Mouse (Mus musculus) fat pad, adult 2 months (tissue): ENCODE measurements at regions not wholly inside any gene's neighbourhood (a gene's known extent, or its start where the extent isn't known, plus 50 kb on each side); places are given as distances from the start of the nearest gene placed in this dataset.

ENCODE experiments used
- DNase-seq: peaks from one replicate; pipeline ENCODE4 v3.0.0-alpha.2; 2011; ENCODE audit warnings: low read depth, low spot score; ENCODE audit errors: extremely low read depth

DNA sequence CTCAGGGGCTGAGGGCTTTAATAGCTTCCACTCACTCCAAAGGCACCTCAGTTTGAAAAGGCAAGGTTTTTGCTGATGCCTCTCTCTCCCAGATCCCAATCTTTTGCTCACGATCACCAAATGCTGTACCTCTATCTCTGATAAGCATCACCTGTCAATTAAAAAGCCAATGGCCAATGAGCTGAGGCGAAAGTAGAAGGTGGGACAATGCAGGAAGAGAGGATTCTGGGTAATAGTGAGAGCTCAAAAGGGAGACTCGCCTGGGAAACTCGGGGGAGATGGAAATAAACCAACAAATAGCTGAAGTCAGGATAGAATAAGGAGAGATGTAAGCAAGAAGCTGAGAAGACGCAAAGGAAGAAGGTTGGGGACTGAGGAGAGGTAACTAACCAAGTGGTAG lies 105.0 kb upstream of the Arid2 start:
- no peak for DNase-seq

DNA sequence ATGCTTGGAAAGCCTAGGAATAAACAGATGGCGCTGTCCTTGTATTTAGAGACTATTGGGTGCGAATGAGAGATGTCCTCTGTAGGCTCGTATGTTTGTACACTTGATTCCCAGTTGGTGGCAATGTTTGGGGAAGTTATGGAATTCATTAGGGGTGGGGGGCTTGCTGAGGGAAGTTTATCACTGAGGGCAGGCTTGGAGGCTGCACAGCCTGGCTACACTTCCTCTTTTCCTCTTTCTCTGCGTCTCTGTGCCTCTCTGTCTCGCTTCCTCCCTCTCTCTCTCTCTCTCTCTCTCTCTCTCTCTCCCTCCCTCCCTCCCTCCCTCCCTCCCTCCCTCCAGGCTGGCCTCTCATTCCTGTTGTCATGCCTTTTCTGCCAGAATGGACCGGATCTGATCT lies 104.2 kb upstream of the Arid2 start:
- no peak for DNase-seq

DNA sequence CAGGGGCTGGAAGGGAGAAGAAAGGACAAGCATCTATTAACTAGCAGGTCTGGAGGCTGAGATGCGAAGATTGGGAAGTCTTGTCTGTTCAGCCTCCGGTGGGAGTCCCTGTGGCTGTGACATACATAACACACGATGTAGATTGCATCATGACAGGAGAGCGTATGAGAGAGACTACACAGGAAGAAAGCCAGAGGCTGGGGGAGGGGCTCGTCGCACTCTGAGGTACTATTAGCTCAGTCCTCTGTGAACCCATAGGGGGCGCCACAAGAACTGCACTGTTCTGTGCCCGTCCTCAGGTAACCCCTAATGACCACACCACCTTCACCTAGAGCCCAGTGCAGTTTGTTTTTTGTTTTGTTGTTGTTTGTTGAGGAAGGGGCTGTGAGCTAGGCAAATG lies 102.7 kb upstream of the Arid2 start:
- no peak for DNase-seq

DNA sequence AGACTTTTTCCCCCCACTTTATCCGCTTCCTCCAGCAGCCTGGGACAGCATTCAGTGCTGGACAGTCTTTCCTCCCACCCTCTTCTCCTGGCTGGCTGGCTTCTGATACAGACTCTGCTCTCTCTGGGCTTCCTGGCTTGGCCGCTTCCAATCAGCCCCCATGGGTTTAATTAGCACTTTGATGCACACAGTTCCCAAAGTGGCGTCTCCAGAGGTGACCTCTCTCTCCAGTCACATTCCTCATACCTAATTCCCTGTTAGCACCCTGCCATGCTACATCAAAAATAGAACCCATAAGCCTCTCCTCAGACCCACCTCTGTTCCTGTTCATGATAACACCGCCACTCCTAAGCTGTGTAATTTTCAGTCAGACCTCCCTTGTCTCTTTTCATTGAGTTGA lies 101.9 kb upstream of the Arid2 start:
- DNase-seq = no peak

DNA sequence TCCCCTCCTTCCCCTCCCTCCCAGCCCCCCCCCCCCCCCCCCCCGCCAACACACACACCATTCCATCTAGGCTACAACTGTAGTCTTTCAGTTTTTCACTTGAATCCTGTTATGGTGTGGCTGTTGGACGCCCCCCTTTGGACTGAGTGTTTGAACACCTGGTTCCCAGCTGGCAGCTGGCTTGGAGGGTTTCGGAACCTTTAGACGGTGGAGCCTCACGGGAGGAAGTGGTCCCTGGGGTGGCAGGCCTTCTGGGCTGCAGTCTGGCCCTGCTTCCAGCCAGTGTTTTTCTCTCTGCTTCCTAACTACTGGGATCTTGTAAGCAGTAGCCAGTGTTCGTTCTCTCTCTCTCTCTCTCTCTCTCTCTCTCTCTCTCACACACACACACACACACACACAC lies 101.4 kb upstream of the Arid2 start:
- no peak for DNase-seq

DNA sequence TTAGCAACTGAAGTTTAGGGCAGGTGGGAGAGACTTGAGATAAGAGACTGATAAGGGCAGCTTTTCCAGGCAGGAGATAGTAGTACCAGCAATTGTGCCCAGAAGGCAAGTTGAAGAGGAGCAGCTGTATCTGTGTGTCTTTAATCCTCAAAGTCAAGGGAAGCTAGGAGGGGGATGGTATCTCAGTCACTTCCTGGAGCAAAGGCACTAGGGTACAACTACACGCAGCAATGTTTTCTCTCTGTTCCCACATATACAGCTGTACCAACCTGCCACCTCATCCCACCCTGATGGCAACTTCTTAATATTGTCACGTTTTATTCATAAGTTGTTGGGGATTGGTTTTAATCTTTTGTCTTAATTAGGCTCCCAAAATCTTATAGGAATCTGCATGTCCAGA lies 97.8 kb upstream of the Arid2 start:
- DNase-seq = no peak

DNA sequence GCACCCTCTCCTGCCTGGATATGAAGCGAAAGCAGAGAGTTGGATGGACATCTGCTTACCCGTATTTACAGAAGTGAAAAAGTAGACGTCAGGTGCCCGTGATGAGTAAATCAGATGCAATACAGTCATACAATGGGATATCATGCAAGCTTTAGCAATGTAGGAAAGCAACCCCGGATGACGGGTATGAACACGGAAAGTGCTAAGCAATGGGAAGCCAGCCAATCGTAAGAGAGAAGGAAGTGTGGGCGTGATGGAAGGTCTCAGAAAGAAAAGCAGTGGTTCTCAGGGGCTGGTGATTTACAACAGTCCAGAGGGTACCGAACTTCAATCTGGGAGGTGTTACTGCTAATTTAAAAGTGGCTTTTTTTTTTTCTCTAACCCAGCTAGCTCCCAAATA lies 89.9 kb upstream of the Arid2 start:
- DNase-seq = no peak

DNA sequence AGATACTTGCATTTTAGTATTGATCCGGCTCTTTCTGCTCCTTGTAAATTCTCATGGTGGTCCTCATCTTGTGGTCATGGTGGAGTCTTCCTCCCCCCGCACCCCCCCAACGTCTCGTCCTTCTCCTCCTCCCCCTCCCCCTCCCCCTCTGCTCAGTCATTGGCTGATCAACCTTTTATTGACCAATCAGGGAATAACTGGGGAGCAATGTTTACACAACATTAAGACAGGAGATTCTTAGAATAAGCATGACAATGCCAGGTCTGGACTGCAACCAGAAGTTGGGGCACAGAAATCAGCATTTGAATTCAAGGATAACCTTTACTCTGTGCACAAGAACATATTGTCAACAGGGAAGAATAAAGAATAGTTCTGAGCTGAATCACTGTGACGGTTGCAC lies 89.4 kb upstream of the Arid2 start:
- no peak for DNase-seq

DNA sequence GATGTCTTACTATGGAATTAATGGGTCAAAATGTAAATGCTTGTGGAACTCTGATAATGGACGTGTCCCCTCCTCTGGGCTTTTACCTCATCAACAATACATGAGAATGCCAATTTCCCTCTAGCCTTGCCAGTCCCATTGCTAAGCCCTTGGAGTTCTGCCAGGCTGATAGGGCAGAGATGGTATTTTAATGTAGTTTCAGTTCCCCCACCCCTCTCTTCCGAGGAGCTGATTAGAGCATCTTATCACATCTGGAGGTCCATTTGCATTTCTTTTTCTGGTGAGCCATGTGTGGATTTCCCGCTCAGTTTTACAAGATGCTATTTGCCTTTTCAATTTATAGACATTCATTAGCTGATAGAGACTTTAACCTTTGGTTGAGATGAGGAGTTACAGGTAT lies 86.0 kb upstream of the Arid2 start:
- DNase-seq = no peak

DNA sequence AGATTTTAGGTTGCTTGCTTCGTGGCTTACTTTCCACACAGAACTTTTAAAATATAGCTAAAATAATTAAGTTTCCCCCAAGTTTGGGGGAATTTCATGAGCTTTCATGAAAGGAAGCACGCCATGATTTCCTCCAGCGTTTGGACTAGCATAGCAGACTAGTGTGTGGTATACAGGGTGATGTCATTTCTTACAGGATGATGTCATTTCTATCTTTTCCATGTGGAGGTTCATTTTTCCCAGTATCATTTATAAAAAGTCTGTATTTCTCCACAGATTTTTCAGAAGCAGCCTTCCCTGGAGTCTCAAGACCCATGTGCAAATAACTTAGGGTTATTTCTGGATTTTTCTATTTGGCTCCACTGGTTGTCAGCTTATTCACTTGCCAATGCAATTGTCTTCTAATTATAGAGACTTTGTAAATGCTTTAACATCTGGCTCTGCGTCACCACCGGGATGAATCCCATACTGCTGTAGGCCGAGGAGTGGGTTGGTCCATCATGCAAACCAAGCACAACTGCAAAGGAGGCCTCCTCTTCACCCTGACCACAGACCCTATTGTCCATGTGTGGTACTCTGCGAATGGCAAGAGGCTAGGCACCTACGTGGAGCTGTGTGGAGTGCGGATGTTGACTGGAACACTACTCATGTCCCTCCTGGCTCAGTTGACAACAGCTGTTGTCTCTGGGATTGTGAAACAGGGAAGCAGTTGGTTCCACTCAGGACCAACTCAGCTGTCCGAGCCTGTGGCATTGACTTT lies 85.4 kb upstream of the Arid2 start:
- DNase-seq = no peak

DNA sequence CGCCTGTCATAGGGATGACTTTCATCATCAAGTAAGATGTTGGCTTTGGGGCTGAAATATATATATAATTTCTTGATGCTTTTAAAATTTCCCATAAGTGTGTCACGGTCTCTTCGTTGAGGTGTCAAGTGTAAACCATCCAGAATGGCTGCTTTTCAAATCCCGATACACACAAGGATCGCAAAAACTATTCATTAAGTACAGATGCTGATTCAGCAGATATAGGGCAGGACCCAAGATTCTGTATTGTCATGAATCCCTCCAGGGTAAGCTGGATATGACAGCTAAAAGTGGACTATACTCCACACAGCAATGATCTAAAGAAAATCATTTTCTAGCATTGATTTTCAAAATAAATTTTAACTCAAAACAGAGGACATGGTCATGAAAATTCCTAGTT lies 83.1 kb upstream of the Arid2 start:
- no peak for DNase-seq

DNA sequence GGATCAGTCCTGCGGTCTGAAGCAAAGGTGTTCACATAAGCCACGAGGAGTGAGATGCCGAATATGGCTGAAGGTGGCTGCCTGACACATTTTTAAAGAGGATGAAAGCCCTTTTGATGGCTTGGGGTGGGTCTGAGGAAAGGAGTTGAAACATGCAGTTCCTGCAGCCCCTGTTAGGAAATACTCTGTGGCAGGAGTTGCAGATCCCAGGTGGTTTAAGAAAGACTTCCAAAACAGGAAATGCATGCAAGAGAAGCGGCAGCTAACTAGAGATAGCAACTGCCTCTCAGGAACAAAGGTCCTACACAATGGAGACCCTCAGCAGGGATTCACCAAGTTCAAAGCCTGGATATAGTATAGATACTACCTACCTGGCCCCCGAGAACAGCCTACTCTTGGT lies 82.7 kb upstream of the Arid2 start:
- DNase-seq = no peak

DNA sequence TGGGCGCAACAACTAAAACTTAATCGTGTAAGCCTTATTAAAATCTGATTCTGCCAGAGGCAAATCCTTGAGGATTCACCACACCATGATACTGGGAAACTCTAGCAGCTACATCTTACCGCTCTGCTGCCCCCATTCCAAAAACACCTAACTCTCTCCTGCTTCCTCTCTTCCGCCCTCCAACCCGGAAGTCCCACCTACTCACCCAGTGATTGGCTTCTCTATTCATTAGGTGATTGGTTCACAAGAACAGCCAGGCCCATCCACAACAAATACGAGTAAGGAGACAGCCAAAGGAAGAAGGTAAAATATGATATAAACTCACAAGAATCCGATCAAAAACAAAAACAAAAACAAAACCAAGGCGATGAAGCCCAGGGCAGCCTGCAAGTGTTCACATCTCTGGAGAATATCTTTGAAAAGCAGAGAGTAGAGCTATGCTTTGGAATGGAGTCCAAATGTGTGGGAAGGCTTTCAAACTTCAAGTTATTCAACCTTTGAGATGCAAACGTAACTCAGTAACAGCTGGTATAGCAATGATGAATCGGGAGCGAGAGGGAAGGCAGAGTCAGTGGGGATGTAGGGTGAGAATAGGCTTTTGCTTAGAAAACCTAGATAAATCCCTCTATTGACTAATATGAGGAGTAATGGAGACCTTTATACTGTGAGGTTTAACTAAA lies 76.5 kb upstream of the Arid2 start:
- DNase-seq = no peak

DNA sequence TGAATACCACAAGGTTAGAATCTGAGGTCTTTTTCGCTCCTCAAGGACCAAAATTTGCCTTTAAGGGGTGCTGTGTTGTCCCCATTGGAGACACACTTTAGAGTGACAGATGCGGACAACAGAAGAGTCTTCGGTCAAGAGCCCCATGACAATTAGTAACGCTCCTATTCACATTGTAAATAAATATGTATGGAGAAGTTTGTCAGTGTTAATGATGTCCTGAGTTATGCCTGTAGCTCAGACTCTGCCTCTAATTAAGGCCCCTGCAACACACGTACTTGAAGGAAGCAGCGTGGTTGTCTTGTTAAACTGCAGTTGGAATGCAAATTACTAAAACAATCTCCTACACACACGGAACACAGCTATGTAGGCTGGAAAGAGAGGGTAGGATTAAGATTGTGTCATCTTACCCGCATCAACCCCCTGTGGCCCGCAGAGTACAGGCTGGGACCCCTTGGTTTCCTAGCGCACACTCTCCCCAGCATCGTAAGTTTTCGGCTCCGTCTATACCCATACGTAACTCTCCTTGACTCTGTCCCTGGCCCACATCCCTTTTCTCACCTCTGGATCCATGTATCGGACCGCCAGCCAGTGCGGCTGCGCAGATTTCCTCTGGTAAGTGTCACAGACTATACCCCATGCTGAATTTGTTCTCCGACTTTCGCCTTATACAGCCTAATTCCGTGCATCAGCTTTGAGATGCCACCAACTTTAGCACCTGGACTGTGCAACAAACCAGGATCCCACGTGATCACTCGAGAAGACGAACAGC lies 73.6 kb upstream of the Arid2 start:
- DNase-seq = no peak

DNA sequence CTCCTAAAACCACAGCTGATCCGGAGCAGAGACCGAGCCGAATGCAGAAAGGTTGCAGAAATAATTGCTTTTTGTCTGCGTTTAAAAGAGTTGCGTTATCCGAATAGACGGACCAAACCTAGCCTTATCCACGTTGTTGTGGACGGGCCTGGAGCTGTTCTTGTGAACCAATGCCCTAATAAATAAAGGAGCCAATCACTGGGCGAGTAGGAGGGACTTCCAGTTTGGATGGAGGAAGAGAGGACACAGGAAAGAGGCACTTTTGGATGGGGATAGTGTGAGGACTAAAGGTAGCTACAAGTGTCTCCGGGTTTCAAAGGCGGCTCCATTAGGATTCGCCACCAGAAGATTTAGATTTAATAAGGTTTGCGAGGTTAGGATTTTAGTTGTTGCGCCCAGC lies 69.4 kb upstream of the Arid2 start:
- no peak for DNase-seq

DNA sequence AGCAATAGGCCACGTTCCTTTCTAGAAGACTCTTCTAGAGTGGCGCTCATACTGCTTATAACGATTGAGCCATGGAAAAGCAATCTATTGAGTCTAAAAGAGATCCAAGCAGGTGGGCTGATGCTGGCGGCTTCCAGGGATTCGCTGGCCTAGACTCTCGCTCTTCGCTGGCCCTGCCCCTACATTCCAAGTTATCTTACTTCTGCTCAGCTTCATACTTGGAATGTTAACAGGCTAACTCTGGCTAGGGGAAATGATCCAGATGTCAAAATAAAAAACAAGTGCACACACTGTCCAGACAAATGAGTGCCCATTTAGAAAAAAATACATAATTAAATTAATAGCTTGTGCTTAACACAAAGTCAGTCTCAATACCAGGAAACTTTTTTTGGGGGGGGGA lies 67.6 kb upstream of the Arid2 start:
- no peak for DNase-seq

DNA sequence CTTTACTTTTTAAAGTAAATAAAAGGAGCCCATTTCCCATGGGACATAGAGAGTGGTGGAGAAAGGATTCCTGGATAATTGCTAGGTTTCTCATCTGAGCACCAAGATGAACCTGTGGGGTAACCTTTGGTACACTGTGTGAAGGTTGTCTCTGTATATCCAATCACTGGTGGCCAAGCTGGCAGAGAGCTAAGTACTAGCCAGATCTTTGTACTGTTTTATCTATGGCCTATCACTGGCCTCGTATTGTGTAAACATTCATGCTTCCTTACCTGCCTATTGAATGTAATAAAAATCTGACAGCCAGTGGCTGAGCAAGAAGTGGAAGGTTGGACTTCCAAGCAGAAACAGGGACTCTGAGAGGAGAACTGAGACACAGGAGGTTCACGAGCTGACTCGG lies 55.3 kb upstream of the Arid2 start:
- no peak for DNase-seq

DNA sequence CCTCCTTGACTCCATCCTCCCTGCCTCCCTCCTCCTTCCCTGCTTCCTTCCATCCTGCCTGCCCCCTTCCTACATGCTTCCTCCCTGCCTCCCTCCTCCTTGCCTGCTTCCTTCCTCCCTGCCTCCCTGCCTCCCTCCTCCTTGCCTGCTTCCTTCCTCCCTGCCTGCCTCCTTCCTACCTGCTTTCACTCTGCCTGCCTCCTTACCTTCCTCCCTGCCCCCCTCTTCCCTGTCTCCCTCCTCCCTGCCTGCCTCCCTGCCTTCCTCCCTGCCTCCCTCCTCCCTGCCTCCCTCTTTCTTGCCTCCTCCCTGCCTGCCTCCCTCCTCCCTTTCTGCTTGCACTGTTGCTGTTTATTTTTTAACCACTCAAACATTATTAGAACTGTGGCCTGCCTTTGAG lies 54.2 kb upstream of the Arid2 start:
- DNase-seq = no peak

DNA sequence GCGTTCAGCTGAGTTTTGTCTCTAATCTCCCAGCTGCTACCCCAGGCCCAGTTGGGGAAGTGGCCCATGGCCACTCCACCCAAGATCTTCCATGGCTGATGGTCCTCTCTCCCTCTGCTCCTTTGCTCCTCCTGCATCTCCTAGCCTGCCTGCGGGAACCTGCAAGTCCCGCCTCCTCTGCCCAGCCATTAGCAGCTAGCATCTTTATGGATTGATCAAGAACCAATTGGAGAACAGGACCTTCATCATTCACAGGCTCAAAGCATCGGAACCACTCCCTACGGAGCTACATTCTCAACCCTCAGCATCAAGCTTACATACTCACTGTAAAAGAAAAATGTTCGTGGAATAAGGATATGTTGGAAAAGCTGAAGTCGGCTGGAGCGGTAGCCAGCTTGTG lies 52.5 kb upstream of the Arid2 start:
- DNase-seq = no peak
